ENCODE assay signal across 26 mouse cellular contexts in genomic region chr14:97087346-97087745, GRCm38 (mm10).
"Had no signal": no experiment of that assay in that cellular context is flagged by ENCODE, and none has a peak within 500 bp of the region (broad histone marks: within the 10 kb centered on the region; RNA-seq: fewer than 3 reads in every experiment).

No protein-coding gene starts in this region.

- H3K4me2 ChIP-seq: limb, embryonic 13.5 days; liver, embryonic 12.5 days; liver, embryonic 15.5 days; lung, embryonic 15.5 days; neural tube, embryonic 12.5 days; neural tube, embryonic 15.5 days had no signal

- DNase-seq: kidney, adult 18-20 months; kidney, adult 9 months; kidney, postnatal 25 days; layer of hippocampus, adult 9-11 months; liver; lung, adult 18-20 months; lung, postnatal 10 days; lung, postnatal 36 days; right cerebral cortex, adult 18-20 months; right cerebral cortex, postnatal 14 days; right cerebral cortex, postnatal 4 days; thymus, adult 2 months; thymus, postnatal 14 days; thymus, postnatal 4 days had no signal

- H3K9me3 ChIP-seq: limb, embryonic 10.5 days; limb, embryonic 13.5 days; liver, embryonic 12.5 days; liver, embryonic 15.5 days; lung, embryonic 15.5 days; megakaryocyte, embryonic 14.5 days; neural tube, embryonic 12.5 days; neural tube, embryonic 15.5 days had no signal

- H3K9ac ChIP-seq: limb, embryonic 13.5 days; liver, embryonic 12.5 days; liver, embryonic 15.5 days; lung, embryonic 15.5 days; neural tube, embryonic 12.5 days; neural tube, embryonic 15.5 days had no signal

- H3K4me1 ChIP-seq: limb, embryonic 13.5 days; liver, embryonic 12.5 days; liver, embryonic 15.5 days; lung, embryonic 15.5 days; megakaryocyte, embryonic 14.5 days; neural tube, embryonic 12.5 days; neural tube, embryonic 15.5 days had no signal

- H3K4me3 ChIP-seq: layer of hippocampus, adult 2 months; limb, embryonic 10.5 days; limb, embryonic 13.5 days; liver, embryonic 12.5 days; liver, embryonic 15.5 days; lung, embryonic 15.5 days; megakaryocyte, embryonic 14.5 days; neural tube, embryonic 12.5 days; neural tube, embryonic 15.5 days had no signal

- H3K36me3 ChIP-seq: limb, embryonic 10.5 days; limb, embryonic 13.5 days; liver, embryonic 12.5 days; liver, embryonic 15.5 days; lung, embryonic 15.5 days; neural tube, embryonic 12.5 days; neural tube, embryonic 15.5 days had no signal

- ATAC-seq: intestine, embryonic 16.5 days; liver, embryonic 12.5 days had no signal

- H3K27ac ChIP-seq: kidney, postnatal 0 days; layer of hippocampus, adult 2 months; limb, embryonic 10.5 days; limb, embryonic 13.5 days; liver, embryonic 12.5 days; liver, embryonic 15.5 days; lung, embryonic 15.5 days; neural tube, embryonic 12.5 days; neural tube, embryonic 15.5 days; stomach, postnatal 0 days had no signal

- H3K27me3 ChIP-seq: limb, embryonic 13.5 days; liver, embryonic 12.5 days; liver, embryonic 15.5 days; lung, embryonic 15.5 days; megakaryocyte, embryonic 14.5 days; neural tube, embryonic 12.5 days; neural tube, embryonic 15.5 days had no signal
